Mouse (Mus musculus): Measurements from ENCODE around the gene Dcbld1.

DNA sequence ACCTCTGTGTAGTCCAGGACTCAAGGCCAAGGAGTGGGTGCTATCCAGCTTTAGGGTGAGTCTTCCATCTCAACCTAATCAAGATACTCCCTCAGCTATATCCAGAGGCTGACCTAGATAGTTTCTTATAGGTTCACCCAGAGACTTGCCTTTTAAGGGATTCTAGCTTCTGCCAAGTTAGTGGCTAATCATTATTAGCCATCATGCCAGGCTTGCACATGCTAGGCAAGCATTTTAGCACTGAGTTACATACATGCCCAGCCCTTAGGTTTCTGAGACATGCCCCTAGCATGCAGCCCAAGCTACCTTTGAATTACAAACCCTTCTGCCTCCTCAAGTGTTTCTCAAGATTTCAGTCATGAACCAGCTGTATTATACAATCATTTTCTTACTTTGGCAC is 47.9 kb downstream of the Dcbld1 start:
- TF ChIP-seq CTCF (IDR thresholded peaks at IDR 0.05; ENCODE audit: control insufficient read depth, insufficient read depth, insufficient replicate concordance, low read depth, low read length) = no peak
- no peak for TF ChIP-seq POLR2A (IDR thresholded peaks at IDR 0.05; ENCODE audit: control insufficient read depth, low read depth, low read length)
